ENCODE assay signal across 26 mouse cellular contexts in the genomic region with DNA sequence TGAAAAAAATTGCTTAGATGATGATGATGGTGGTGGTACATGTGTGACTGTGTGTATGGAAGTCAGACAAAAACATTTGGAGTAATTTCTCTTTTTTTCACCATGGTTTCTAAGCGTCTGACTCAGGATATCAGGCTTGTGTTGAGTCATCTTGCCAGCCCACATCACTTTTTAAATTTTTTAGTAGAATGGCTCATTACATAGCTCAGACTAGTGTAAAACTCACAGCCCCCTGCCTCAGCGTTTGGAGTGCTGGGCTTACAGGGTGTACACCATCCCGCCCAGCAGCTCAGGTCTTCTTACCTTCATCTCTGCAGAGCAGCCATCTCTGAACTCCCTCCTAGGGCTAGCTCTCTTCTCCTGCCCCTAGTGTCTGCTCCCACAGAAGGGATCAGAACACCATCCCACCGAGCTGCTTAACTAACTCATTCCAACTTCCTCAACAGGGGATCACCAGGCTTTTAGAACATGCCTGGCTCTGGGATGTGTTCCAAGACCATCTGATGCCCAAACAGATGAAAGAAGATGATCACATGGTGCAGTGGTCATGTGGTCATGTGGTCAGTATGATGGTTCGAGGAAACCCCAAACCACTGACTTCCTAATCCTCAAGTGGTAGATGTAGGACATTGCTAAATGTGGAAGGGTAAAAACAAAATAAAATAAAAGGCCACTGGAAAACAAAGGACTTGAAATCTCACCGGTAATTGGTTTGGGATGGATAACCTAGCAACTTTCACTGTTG.
"Had no signal": no experiment of that assay in that cellular context is flagged by ENCODE, and none has a peak within 500 bp of the region (broad histone marks: within the 10 kb centered on the region; RNA-seq: fewer than 3 reads in every experiment).

No protein-coding gene starts in this region.

- H3K27me3 ChIP-seq: hindbrain, embryonic 15.5 days; liver, embryonic 13.5 days had no signal

- DNase-seq: gastrocnemius, postnatal 14 days; gastrocnemius, postnatal 36 days; heart, adult 18-20 months; heart, postnatal 14 days; heart, postnatal 36 days; kidney, adult 11 months; kidney, adult 2 months; kidney, adult 9 months; kidney, postnatal 14 days; kidney, postnatal 36 days; layer of hippocampus, adult 9-11 months; layer of hippocampus, postnatal 36 days; liver; liver, embryonic 13.5 days had no signal

- H3K27ac ChIP-seq: heart, embryonic 10.5 days; heart, embryonic 13.5 days; heart, embryonic 15.5 days; hindbrain, embryonic 13.5 days; hindbrain, embryonic 15.5 days; hindbrain, postnatal 0 days; kidney, embryonic 15.5 days; kidney, postnatal 0 days; limb, embryonic 10.5 days; limb, embryonic 12.5 days; liver, embryonic 13.5 days had no signal

- H3K9ac ChIP-seq: heart, embryonic 13.5 days; heart, embryonic 15.5 days; hindbrain, embryonic 13.5 days; hindbrain, embryonic 15.5 days; kidney, embryonic 15.5 days; limb, embryonic 12.5 days; liver, embryonic 13.5 days had no signal

- H3K36me3 ChIP-seq: heart, embryonic 10.5 days; heart, embryonic 13.5 days; heart, embryonic 15.5 days; hindbrain, embryonic 13.5 days; hindbrain, embryonic 15.5 days; kidney, embryonic 15.5 days; limb, embryonic 10.5 days; limb, embryonic 12.5 days; liver, embryonic 13.5 days had no signal

- H3K9me3 ChIP-seq: heart, embryonic 10.5 days; heart, embryonic 13.5 days; heart, embryonic 15.5 days; hindbrain, embryonic 13.5 days; hindbrain, embryonic 15.5 days; kidney, embryonic 15.5 days; limb, embryonic 10.5 days; liver, embryonic 13.5 days had no signal

- H3K4me2 ChIP-seq: heart, embryonic 13.5 days; heart, embryonic 15.5 days; hindbrain, embryonic 13.5 days; hindbrain, embryonic 15.5 days; kidney, embryonic 15.5 days; limb, embryonic 12.5 days; liver, embryonic 11.5 days; liver, embryonic 13.5 days had no signal

- H3K4me3 ChIP-seq: heart, embryonic 10.5 days; heart, embryonic 13.5 days; heart, embryonic 15.5 days; hindbrain, embryonic 13.5 days; hindbrain, embryonic 15.5 days; kidney, embryonic 15.5 days; limb, embryonic 10.5 days; limb, embryonic 12.5 days; liver, embryonic 13.5 days had no signal

- ATAC-seq: hindbrain, postnatal 0 days; intestine, embryonic 16.5 days had no signal

- H3K4me1 ChIP-seq: heart, embryonic 13.5 days; liver, embryonic 13.5 days had no signal
